Comparison of ENCODE assay signal across 12 mouse cellular contexts in the genomic region with DNA sequence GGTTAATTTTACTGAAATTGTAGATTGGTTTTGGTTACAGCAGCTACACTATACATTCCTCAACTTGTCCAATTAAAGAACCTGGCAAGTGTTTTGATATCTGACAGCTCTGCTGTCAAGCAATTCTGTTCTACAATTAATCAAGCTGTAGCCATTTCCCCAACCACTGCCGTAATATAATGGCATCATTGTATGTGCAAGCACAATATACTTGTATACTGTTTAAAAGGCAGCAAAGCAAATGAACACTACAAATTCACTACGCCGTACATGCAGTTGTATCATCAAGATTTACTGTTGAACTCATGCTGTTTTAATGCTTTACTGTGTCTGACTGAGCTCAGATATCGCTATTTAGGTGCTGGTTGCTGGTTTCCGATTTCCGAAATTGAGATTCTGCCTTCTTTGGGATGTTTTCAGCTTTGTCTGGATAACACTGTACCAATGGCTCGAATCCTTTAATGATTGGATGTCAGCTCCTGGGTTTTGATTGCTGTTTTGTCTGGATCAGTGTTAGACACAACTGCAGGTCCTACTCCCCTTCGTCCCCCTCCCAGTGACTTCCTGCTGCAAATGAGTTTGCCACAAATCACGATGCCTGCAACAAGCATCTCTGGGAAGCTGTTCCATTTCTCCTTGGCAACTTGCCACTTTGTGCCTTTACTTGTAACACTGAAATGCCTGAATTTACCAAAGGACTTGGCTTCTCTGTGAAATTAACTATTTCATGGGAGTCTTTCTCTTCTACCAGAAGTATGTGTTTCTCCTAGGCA.
DNase-seq lines count a peak whose midpoint lies in the region; ATAC-seq and TF ChIP-seq lines count a peak whose summit lies in the region.
"Had no signal": no experiment of that assay in that cellular context is flagged by ENCODE, and none has a peak within 500 bp of the region (broad histone marks: within the 10 kb centered on the region; RNA-seq: fewer than 3 reads in every experiment).

No protein-coding gene starts in this region.

- no peaks in the 10 kb centered on the region for H3K27me3 ChIP-seq in kidney, embryonic 14.5 days (ENCODE audit: control insufficient read depth, insufficient read depth, low read length)
- no peaks in the 10 kb centered on the region for H3K27me3 ChIP-seq in neural tube, embryonic 12.5 days (replicated peaks)
- no peaks in the 10 kb centered on the region for H3K27me3 ChIP-seq in forebrain, postnatal 0 days (ENCODE audit: insufficient read depth, low read length)
- H3K27me3 ChIP-seq in neural tube, embryonic 13.5 days, result no peaks in the 10 kb centered on the region
- H3K27me3 ChIP-seq: heart, embryonic 15.5 days had no signal

- no peak overlapping the region for H3K4me3 ChIP-seq in kidney, embryonic 14.5 days (ENCODE audit: low read length)
- H3K4me3 ChIP-seq in neural tube, embryonic 12.5 days, result no peak overlapping the region
- H3K4me3 ChIP-seq in forebrain, postnatal 0 days (ENCODE audit: low read depth, low read length), result 0 out of 2 replicates have a peak overlapping the region, but pooled peaks have one; percentile 5
- H3K4me3 ChIP-seq in neural tube, embryonic 13.5 days, result peak overlapping the region; percentile 16
- H3K4me3 ChIP-seq: gastrocnemius, adult 2 months; heart, embryonic 15.5 days had no signal

- H3K9me3 ChIP-seq in kidney, embryonic 14.5 days (ENCODE audit: control insufficient read depth, low read length), result no peaks in the 10 kb centered on the region
- no peaks in the 10 kb centered on the region for H3K9me3 ChIP-seq in neural tube, embryonic 12.5 days
- H3K9me3 ChIP-seq in forebrain, postnatal 0 days (ENCODE audit: low read length), result no peaks in the 10 kb centered on the region
- H3K9me3 ChIP-seq in neural tube, embryonic 13.5 days, result no peaks in the 10 kb centered on the region
- H3K9me3 ChIP-seq: heart, embryonic 15.5 days had no signal

- H3K27ac ChIP-seq in kidney, embryonic 14.5 days (ENCODE audit: low read depth, low read length), result no peak overlapping the region
- H3K27ac ChIP-seq in neural tube, embryonic 12.5 days, result no peak overlapping the region
- no peak overlapping the region for H3K27ac ChIP-seq in forebrain, postnatal 0 days (ENCODE audit: low read depth, low read length)
- peak overlapping the region; percentile 46; the same call in 1 of the 2 replicates for H3K27ac ChIP-seq in neural tube, embryonic 13.5 days (replicated peaks)
- H3K27ac ChIP-seq: gastrocnemius, adult 2 months; heart, embryonic 15.5 days had no signal

- 28% methylated on average over 9 of the region's 9 CpGs for WGBS in kidney, embryonic 14.5 days
- WGBS in neural tube, embryonic 12.5 days, result 32% methylated on average over 9 of the region's 9 CpGs
- WGBS in forebrain, postnatal 0 days, result 22% methylated on average over 9 of the region's 9 CpGs
- WGBS in neural tube, embryonic 13.5 days, result 25% methylated on average over 9 of the region's 9 CpGs

- no peaks in the 10 kb centered on the region for H3K36me3 ChIP-seq in kidney, embryonic 14.5 days (ENCODE audit: control insufficient read depth, insufficient read depth, low read length)
- no peaks in the 10 kb centered on the region for H3K36me3 ChIP-seq in neural tube, embryonic 12.5 days
- no peaks in the 10 kb centered on the region for H3K36me3 ChIP-seq in forebrain, postnatal 0 days (ENCODE audit: insufficient read depth)
- no peaks in the 10 kb centered on the region for H3K36me3 ChIP-seq in neural tube, embryonic 13.5 days
- H3K36me3 ChIP-seq: heart, embryonic 15.5 days had no signal

- DNase-seq in kidney, adult 18-20 months, result no peak
- no peak for DNase-seq in neural tube, embryonic 10.5 days (ENCODE audit: extremely low spot score, low spot score)
- DNase-seq in forebrain, postnatal 0 days, result peak; percentile 75
- DNase-seq in adrenal gland, adult (ENCODE audit: inconsistent age in 2 of 2, low spot score in 1 of 2), result no peak
- DNase-seq: gastrocnemius, adult 2 months; spleen, adult 18-20 months; thymus, postnatal 14 days had no signal

- H3K9ac ChIP-seq in kidney, embryonic 14.5 days (ENCODE audit: low read depth, low read length), result no peak overlapping the region
- no peak overlapping the region for H3K9ac ChIP-seq in neural tube, embryonic 12.5 days
- peak overlapping the region; percentile 6; the same call in 1 of the 2 replicates for H3K9ac ChIP-seq in forebrain, postnatal 0 days
- H3K9ac ChIP-seq in neural tube, embryonic 13.5 days, result peak overlapping the region; percentile 4; the same call in 1 of the 2 replicates
- H3K9ac ChIP-seq: heart, embryonic 15.5 days had no signal

- TF ChIP-seq CTCF in forebrain, postnatal 0 days (IDR thresholded peaks at IDR 0.05; ENCODE audit: low read depth), result no peak

- H3K4me2 ChIP-seq in kidney, embryonic 14.5 days (replicated peaks; ENCODE audit: low read depth, low read length), result peak overlapping the region; percentile 23
- H3K4me2 ChIP-seq in neural tube, embryonic 12.5 days (replicated peaks), result peak overlapping the region; percentile 14
- H3K4me2 ChIP-seq in forebrain, postnatal 0 days (ENCODE audit: low read depth), result peak overlapping the region; percentile 34
- H3K4me2 ChIP-seq in neural tube, embryonic 13.5 days, result peak overlapping the region; percentile 46
- H3K4me2 ChIP-seq: heart, embryonic 15.5 days had no signal

- H3K4me1 ChIP-seq in kidney, embryonic 14.5 days (ENCODE audit: control insufficient read depth, insufficient read depth, low read length), result 0 out of 2 replicates have a peak, but pooled peaks cover 6% of the 10 kb centered on the region
- 0 out of 2 replicates have a peak, but pooled peaks cover 6% of the 10 kb centered on the region for H3K4me1 ChIP-seq in neural tube, embryonic 12.5 days
- H3K4me1 ChIP-seq in forebrain, postnatal 0 days (ENCODE audit: insufficient read depth), result no peaks in the 10 kb centered on the region
- peaks cover 12% of the 10 kb centered on the region for H3K4me1 ChIP-seq in neural tube, embryonic 13.5 days (replicated peaks)
- H3K4me1 ChIP-seq: heart, embryonic 15.5 days had no signal

- ATAC-seq in kidney, embryonic 14.5 days (ENCODE audit: low FRiP score, low TSS enrichment), result 0 out of 2 replicates have a peak, but pooled peaks have one; percentile 43
- ATAC-seq in neural tube, embryonic 12.5 days (ENCODE audit: low FRiP score, low read depth), result peak; percentile 73
- peak; percentile 73 for ATAC-seq in forebrain, postnatal 0 days
- peak; percentile 52 for ATAC-seq in neural tube, embryonic 13.5 days (ENCODE audit: low read depth)
- no peak for ATAC-seq in monocyte, adult 5-6 weeks (replicated peaks; ENCODE audit: insufficient number of reproducible peaks, low FRiP score, low TSS enrichment, poor library complexity, severe bottlenecking)

Comparison
In these comparisons a context has a peak if more than half of its experiments do, and no peak if none do; other contexts are left out.
1. H3K4me3 ChIP-seq: peak in forebrain, postnatal 0 days (single experiment) and neural tube, embryonic 13.5 days (single experiment); none in kidney, embryonic 14.5 days (single experiment) and neural tube, embryonic 12.5 days (single experiment).
2. H3K9ac ChIP-seq: peak in forebrain, postnatal 0 days (single experiment) and neural tube, embryonic 13.5 days (single experiment); none in kidney, embryonic 14.5 days (single experiment) and neural tube, embryonic 12.5 days (single experiment).
3. Peak in every context shown above with its lines, with median percentiles within 50 percentile points of each other: H3K4me2 ChIP-seq.